Mouse (Mus musculus) midbrain, embryonic 11.5 days (tissue): ENCODE data around the gene Tnrc6c. TPM values are rescaled to one million over a fixed set of nuclear protein-coding genes. Genes with fewer than 3 reads are reported as not detected.
A peak's percentile ranks its signal among the peaks of the same experiment; 100 is the strongest.
"Not testable (repeated sequence)": the region's sequence is repeated elsewhere in the genome, so short reads cannot be mapped to it uniquely, and the experiment has no call there.

Experiments used
- ATAC-seq: fragments of 200-750 bp; cut with Nextera tagmentation; 2 replicates; pipeline ENCODE4 v1.8.0; 2017; ENCODE audit warnings: moderate TSS enrichment, moderate library complexity; ENCODE audit not compliant: low FRiP score
- DNase-seq: peaks from one replicate; pipeline ENCODE4 v3.0.0; 2015; ENCODE audit warnings: low spot score; ENCODE audit errors: missing footprints
- H3K27ac ChIP-seq: fragments of 300-500 bp; sonication (generic); 2 replicates; pipeline ENCODE4 v1.5.1; 2014; ENCODE audit warnings: low read depth, low read length
- H3K27me3 ChIP-seq: fragments of 300-500 bp; sonication (generic); 2 replicates; pipeline ENCODE4 v1.6.1; 2014; ENCODE audit warnings: mild to moderate bottlenecking, low read length, moderate library complexity, mixed read lengths; ENCODE audit not compliant: control insufficient read depth, insufficient read depth
- H3K36me3 ChIP-seq: fragments of 300-500 bp; sonication (generic); 2 replicates; pipeline ENCODE4 v1.6.1; 2014; ENCODE audit warnings: mild to moderate bottlenecking, low read length, moderate library complexity, mixed read lengths; ENCODE audit not compliant: control insufficient read depth, insufficient read depth
- H3K4me1 ChIP-seq: fragments of 300-500 bp; sonication (generic); 2 replicates; pipeline ENCODE4 v1.6.1; 2014; ENCODE audit warnings: low read length; ENCODE audit not compliant: control insufficient read depth, insufficient read depth
- H3K4me2 ChIP-seq: fragments of 300-500 bp; sonication (generic); 2 replicates; pipeline ENCODE4 v1.6.1; 2014; ENCODE audit warnings: mild to moderate bottlenecking, moderate library complexity
- H3K4me3 ChIP-seq: fragments of 300-500 bp; sonication (generic); 2 replicates; pipeline ENCODE4 v1.5.1; 2014; ENCODE audit warnings: low read depth, low read length
- H3K9ac ChIP-seq: fragments of 300-500 bp; sonication (generic); 2 replicates; pipeline ENCODE4 v1.6.1; 2014; ENCODE audit warnings: low read length
- H3K9me3 ChIP-seq: fragments of 300-500 bp; sonication (generic); 2 replicates; pipeline ENCODE4 v1.6.1; 2016; ENCODE audit warnings: low read length; ENCODE audit not compliant: control insufficient read depth
- WGBS: fragments of 180-500 bp; shearing (Covaris S2); extraction: QIAGEN DNeasy Blood & Tissue Kit; methylation state at CpG from one replicate; pipeline ENCODE4 v1.1.7; 2014; 5-methylcytosine and 5-hydroxymethylcytosine counted together
- polyA plus RNA-seq: library from polyadenylated mRNA; unstranded; fragments of >200 nt; fragmentation: Nextera tagmentation; extraction: Ambion mirVana; gene quantifications from 2 replicates; pipeline ENCODE4 v1.2.1, GENCODE M21; 2014

Gene Tnrc6c
- polyA plus RNA-seq, 1 experiment from 2014 or later = 15.1 TPM

GRCm38 (mm10) chr11:117786294-117786693 lies 132.2 kb downstream of the Tnrc6c start:
- no peak overlapping the region for H3K4me2 ChIP-seq
- ATAC-seq = peak; percentile 13; the same call in 1 of the 2 replicates
- no peaks in the 10 kb centered on the region for H3K4me1 ChIP-seq
- no peaks in the 10 kb centered on the region for H3K36me3 ChIP-seq
- H3K27me3 ChIP-seq = peaks cover 36% of the 10 kb centered on the region
- H3K9ac ChIP-seq = no peak overlapping the region
- DNase-seq = no peak
- no peaks in the 10 kb centered on the region for H3K9me3 ChIP-seq
- 8% methylated on average over 10 of the region's 10 CpGs for WGBS
- H3K27ac ChIP-seq = no peak overlapping the region
- no peak overlapping the region for H3K4me3 ChIP-seq

- not testable (repeated sequence) for H3K4me1 ChIP-seq, H3K36me3 ChIP-seq, H3K4me2 ChIP-seq, H3K27ac ChIP-seq, H3K9ac ChIP-seq, DNase-seq, H3K4me3 ChIP-seq, H3K9me3 ChIP-seq, ATAC-seq
- WGBS = 84% methylated on average over 7 of the region's 7 CpGs
- H3K27me3 ChIP-seq = peaks cover 19% of the 10 kb centered on the region
Measured at GRCm38 (mm10) chr11:117788481-117788880, 134.4 kb downstream of the Tnrc6c start.

GRCm38 (mm10) chr11:117790286-117790685 lies 136.2 kb downstream of the Tnrc6c start:
- peak; percentile 42; the same call in 1 of the 2 replicates for ATAC-seq
- H3K4me3 ChIP-seq = no peak overlapping the region

DNA sequence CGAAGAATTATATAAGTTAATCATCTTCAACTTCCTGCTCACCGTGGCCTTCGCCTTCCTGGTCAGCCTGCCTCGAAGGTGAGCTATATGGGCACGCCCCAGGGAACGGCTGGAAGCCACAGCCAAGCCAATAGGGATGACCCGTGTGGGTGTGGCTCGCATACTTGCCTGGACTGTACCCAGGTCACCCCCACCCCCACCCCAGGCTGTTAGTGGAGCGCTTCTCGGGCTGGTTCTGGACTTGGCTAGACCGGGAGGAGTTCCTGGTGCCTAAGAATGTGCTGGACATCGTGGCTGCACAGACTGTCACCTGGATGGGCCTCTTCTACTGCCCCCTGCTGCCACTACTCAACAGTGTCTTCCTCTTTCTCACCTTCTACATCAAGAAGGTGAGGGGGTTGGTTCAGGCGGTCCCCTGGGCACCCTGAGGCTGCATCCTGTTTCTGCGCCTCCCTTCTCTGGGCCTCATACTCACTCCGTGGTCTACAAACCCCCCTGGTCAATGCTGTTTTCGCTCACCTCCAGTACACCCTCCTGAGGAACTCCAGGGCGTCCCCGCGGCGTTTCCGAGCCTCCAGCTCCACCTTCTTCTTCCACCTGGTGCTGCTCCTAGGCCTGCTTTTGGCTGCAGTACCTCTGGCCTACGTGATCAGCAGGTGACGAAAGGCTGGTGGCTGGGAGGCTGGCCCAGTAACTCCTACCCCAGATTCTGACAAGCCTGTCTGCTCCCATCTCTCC lies 136.8 kb downstream of the Tnrc6c start:
- Histone ChIP-seq H3K4me3 (no peak overlapping the region), H3K9ac (no peak overlapping the region), H3K27ac (no peak overlapping the region), H3K4me2 (peak overlapping the region; percentile 6; the same call in 1 of the 2 replicates), H3K36me3 (no peaks in the 10 kb centered on the region), H3K27me3 (peaks cover 8% of the 10 kb centered on the region), H3K9me3 (no peaks in the 10 kb centered on the region), H3K4me1 (no peaks in the 10 kb centered on the region)
- 33% methylated on average over 23 of the region's 23 CpGs for WGBS
- DNase-seq = peak; percentile 86
- ATAC-seq = peak; percentile 35; the same call in 1 of the 2 replicates

More at GRCm38 (mm10) chr11:117790286-117790685, 136.2 kb downstream of the Tnrc6c start:
- H3K36me3 ChIP-seq = no peaks in the 10 kb centered on the region
- DNase-seq = peak; percentile 93
- H3K9me3 ChIP-seq = no peaks in the 10 kb centered on the region
- H3K27me3 ChIP-seq = peaks cover 8% of the 10 kb centered on the region
- no peak overlapping the region for H3K27ac ChIP-seq
- WGBS = 5% methylated on average over 14 of the region's 14 CpGs
- no peaks in the 10 kb centered on the region for H3K4me1 ChIP-seq
- peak overlapping the region; percentile 6; the same call in 1 of the 2 replicates for H3K4me2 ChIP-seq
- H3K9ac ChIP-seq = no peak overlapping the region

DNA sequence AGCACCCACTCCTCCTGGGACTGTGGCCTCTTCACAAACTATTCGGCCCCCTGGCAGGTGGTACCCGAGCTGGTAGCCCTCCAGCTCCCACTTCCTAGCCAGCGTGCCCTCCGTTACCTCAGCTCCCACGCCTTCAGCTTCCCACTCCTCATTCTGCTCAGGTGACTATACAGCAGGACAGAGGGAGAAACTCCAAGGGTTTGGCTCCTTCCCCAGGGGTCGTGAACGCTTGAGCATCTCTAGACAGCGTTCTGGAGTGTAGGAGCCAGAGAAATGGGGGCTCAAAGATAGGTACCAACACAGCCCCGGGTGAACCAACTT lies 137.3 kb downstream of the Tnrc6c start:
- Histone ChIP-seq H3K36me3 (no peaks in the 10 kb centered on the region), H3K27ac (no peak overlapping the region), H3K4me1 (no peaks in the 10 kb centered on the region), H3K27me3 (peaks cover 8% of the 10 kb centered on the region), H3K4me2 (no peak overlapping the region), H3K9ac (no peak overlapping the region), H3K9me3 (no peaks in the 10 kb centered on the region), H3K4me3 (no peak overlapping the region)
- DNase-seq (no peak), ATAC-seq (no peak)
- 88% methylated on average over 9 of the region's 9 CpGs for WGBS

- no peaks in the 10 kb centered on the region for H3K36me3 ChIP-seq
- H3K4me1 ChIP-seq = no peaks in the 10 kb centered on the region
- H3K9me3 ChIP-seq = no peaks in the 10 kb centered on the region
- DNase-seq (no peak), ATAC-seq (0 out of 2 replicates have a peak, but pooled peaks have one; percentile 35)
- 6% methylated on average over 22 of the region's 22 CpGs for WGBS
- H3K4me3 ChIP-seq = no peak overlapping the region
- H3K27ac ChIP-seq = no peak overlapping the region
- H3K4me2 ChIP-seq = no peak overlapping the region
- H3K27me3 ChIP-seq = peaks cover 8% of the 10 kb centered on the region
- H3K9ac ChIP-seq = no peak overlapping the region
Measured at GRCm38 (mm10) chr11:117792281-117792888, 138.3 kb downstream of the Tnrc6c start.

- DNase-seq = no peak
- Histone ChIP-seq H3K4me3 (no peak overlapping the region), H3K9ac (no peak overlapping the region), H3K4me1 (no peaks in the 10 kb centered on the region), H3K9me3 (no peaks in the 10 kb centered on the region), H3K4me2 (no peak overlapping the region), H3K27me3 (peaks cover 8% of the 10 kb centered on the region), H3K36me3 (no peaks in the 10 kb centered on the region), H3K27ac (no peak overlapping the region)
- 65% methylated on average over 4 of the region's 4 CpGs for WGBS
- ATAC-seq = no peak
Measured at GRCm38 (mm10) chr11:117794035-117794551, 140.0 kb downstream of the Tnrc6c start.

DNA sequence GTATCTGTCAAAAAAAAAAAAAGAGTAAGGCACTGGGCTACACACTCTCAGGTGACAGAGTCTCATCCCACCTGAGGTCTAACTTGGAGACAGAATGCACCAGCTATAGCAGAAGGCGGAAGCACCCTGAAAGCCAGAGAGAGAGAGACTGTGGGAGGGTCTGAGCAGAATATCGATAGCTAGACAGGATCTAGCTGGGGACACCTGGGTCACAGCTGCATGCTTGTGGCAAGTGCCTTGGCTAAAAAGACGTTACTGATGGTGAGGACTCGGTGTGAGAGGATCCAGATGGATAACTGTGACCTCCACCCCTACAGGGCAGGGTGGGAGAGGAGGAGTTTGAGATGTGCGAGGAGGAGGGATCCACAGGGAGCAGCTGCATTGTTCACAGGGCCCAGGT lies 142.9 kb downstream of the Tnrc6c start:
- DNase-seq (no peak), ATAC-seq (no peak)
- no peaks in the 10 kb centered on the region for H3K9me3 ChIP-seq
- no peaks in the 10 kb centered on the region for H3K27me3 ChIP-seq
- H3K36me3 ChIP-seq = no peaks in the 10 kb centered on the region
- H3K4me3 ChIP-seq = no peak overlapping the region
- WGBS = 43% methylated on average over 5 of the region's 5 CpGs
- H3K4me1 ChIP-seq = no peaks in the 10 kb centered on the region
- no peak overlapping the region for H3K27ac ChIP-seq
- no peak overlapping the region for H3K4me2 ChIP-seq
- H3K9ac ChIP-seq = no peak overlapping the region

DNA sequence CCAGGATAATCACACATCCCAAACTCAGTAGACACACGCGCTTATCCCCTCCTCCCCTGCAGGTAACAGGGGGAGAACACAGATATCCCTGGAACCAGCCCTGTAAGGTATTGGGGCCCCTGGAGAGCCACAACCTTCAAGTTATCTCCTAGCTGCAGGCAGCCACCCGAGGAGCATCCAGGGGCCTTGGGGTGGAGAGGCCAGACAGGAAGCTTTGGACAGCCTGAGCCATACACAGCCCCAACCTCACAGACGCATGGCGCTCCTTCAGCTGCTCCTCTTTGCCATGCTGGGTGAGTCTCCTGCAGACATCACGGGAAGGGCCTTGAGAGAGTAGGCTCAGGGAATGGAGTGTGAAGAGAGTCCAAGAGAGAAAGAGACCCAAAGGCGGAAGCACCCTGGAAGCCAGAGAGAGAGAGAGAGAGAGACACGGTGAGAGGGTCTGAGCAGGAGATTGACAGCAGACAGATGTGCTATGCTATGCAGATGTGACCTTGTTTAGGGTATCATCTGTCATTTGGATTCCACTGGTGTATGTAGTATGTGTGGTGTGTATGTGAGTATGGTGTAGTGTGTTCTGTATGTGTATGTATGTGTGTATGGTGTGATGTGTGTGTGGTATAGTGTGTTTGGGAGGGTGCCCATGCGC lies 143.5 kb downstream of the Tnrc6c start, which contains the start of gene 6030468B19Rik:
6030468B19Rik (plus strand) TSS at position 150 of the 649 bp plus-strand sequence.
- H3K4me1 ChIP-seq = no peaks in the 10 kb centered on the region
- H3K27me3 ChIP-seq = no peaks in the 10 kb centered on the region
- 70% methylated on average over 9 of the region's 9 CpGs for WGBS
- DNase-seq = no peak
- no peak within 1 kb of the TSS for H3K27ac ChIP-seq
- no peak within 1 kb of the TSS for H3K9ac ChIP-seq
- no peak within 1 kb of the TSS for H3K4me2 ChIP-seq
- no peak for ATAC-seq
- H3K9me3 ChIP-seq = no peaks in the 10 kb centered on the region
- H3K4me3 ChIP-seq = no peak within 1 kb of the TSS
- H3K36me3 ChIP-seq = no peaks in the 10 kb centered on the region
